Mouse (Mus musculus) small intestine, adult 2 months (tissue): ENCODE measurements around the gene Lef1.

Experiments used
- CTCF ChIP-seq: fragments of 200-500 bp; IDR thresholded peaks from 2 replicates; pipeline ENCODE4 v1.5.1; 2012; ENCODE audit warnings: low read depth, mild to moderate bottlenecking, control low read depth, inconsistent platforms, low read length, moderate library complexity, mixed read lengths; ENCODE audit not compliant: insufficient replicate concordance, insufficient read length; ENCODE audit errors: extremely low read depth
- POLR2A ChIP-seq: fragments of 200-500 bp; IDR thresholded peaks from 2 replicates; pipeline ENCODE4 v1.6.1; 2012; ENCODE audit warnings: low read depth, mild to moderate bottlenecking, control low read depth, inconsistent platforms, low read length, moderate library complexity

- no peak for TF ChIP-seq CTCF
- TF ChIP-seq POLR2A: no peak
Observed at GRCm38 (mm10) chr3:131134003-131134402, 23.7 kb downstream of the Lef1 start.
